21 mouse cellular contexts compared by ENCODE assay signal in genomic region chr16:32291821-32292220, GRCm38 (mm10). TPM values are rescaled to one million over a fixed set of nuclear protein-coding genes. Genes with fewer than 3 reads are reported as not detected.
"Had no signal": no experiment of that assay in that cellular context is flagged by ENCODE, and none has a peak within 500 bp of the region (broad histone marks: within the 10 kb centered on the region; RNA-seq: fewer than 3 reads in every experiment).

No protein-coding gene starts in this region.

- H3K27ac ChIP-seq: midbrain, embryonic 10.5 days; midbrain, embryonic 12.5 days; neural tube, embryonic 12.5 days; stomach, embryonic 15.5 days; stomach, postnatal 0 days had no signal

- H3K4me3 ChIP-seq: midbrain, embryonic 10.5 days; midbrain, embryonic 12.5 days; myocyte; neural tube, embryonic 12.5 days; stomach, embryonic 15.5 days had no signal

- ATAC-seq: midbrain, embryonic 16.5 days had no signal

- H3K9me3 ChIP-seq: midbrain, embryonic 10.5 days; midbrain, embryonic 12.5 days; neural tube, embryonic 12.5 days; stomach, embryonic 15.5 days had no signal

- DNase-seq: lung, adult 18-20 months; lung, embryonic 14.5 days; lung, postnatal 10 days; lung, postnatal 4 days; midbrain, embryonic 14.5 days; right cerebral cortex, postnatal 14 days; thymus, adult 2 months; thymus, postnatal 25 days; thymus, postnatal 4 days had no signal

- H3K4me1 ChIP-seq: midbrain, embryonic 10.5 days; midbrain, embryonic 12.5 days; neural tube, embryonic 12.5 days; stomach, embryonic 15.5 days had no signal

- H3K27me3 ChIP-seq: midbrain, embryonic 12.5 days; neural tube, embryonic 12.5 days; stomach, embryonic 15.5 days had no signal

- H3K9ac ChIP-seq: lung, embryonic 14.5 days; midbrain, embryonic 12.5 days; neural tube, embryonic 12.5 days; stomach, embryonic 15.5 days had no signal

RNA-seq across cellular contexts. Expression of gene Smco1, which starts 20.6 kb away (rescaled TPM):
- total RNA-seq: megakaryocyte, adult 5-6 weeks; megakaryocyte-erythroid progenitor cell, adult 5-6 weeks; neutrophil, adult 5-6 weeks had no signal
- polyA plus RNA-seq: lung, embryonic 14.5 days; midbrain, embryonic 12.5 days; midbrain, embryonic 14.5 days; midbrain, embryonic 16.5 days; myocyte; neural tube, embryonic 12.5 days; spleen, adult 2 months; urinary bladder, adult 2 months had no signal
